Mouse (Mus musculus): ENCODE measurements around the gene Ssbp2. TPM values are rescaled to one million over a fixed set of nuclear protein-coding genes. Genes with fewer than 3 reads are reported as not detected.

Ssbp2 gene
- polyA plus RNA-seq, 1 experiment from 2014 or later: 123 TPM

DNA sequence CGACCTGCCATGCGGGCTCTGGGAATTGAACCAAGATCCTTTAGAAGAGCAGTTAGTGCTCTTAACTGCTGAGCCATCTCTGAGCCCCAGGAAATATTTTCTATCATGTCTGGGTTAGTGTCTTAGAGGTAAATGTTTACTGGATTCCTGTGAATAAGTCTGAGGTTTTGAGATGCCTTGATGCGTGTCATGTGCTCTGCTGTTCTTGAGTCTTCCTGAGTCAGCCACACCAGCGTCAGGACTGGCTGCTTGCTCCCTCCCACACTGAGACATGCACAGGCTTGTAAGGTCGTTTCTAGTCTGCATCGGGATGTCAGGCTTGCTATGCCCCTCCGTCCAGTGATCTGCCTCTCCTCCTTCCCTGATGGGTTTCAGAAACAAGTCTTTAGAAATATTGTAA lies 189.8 kb downstream of the Ssbp2 start:
- Histone ChIP-seq H3K4me1 (no peaks in the 10 kb centered on the region), H3K9me3 (replicated peaks) (no peaks in the 10 kb centered on the region), H3K9ac (no peak overlapping the region), H3K27me3 (no peaks in the 10 kb centered on the region), H3K27ac (no peak overlapping the region), H3K4me2 (no peak overlapping the region), H3K36me3 (no peaks in the 10 kb centered on the region), H3K4me3 (replicated peaks) (no peak overlapping the region)
- WGBS: 63% methylated on average over 7 of the region's 7 CpGs
- peak; percentile 70 for ATAC-seq (replicated peaks; ENCODE audit: low FRiP score)

GRCm38 (mm10) chr13:91661068-91661795 lies 201.1 kb downstream of the Ssbp2 start:
- Histone ChIP-seq H3K27me3 (no peaks in the 10 kb centered on the region), H3K4me3 (replicated peaks) (no peak overlapping the region), H3K9me3 (replicated peaks) (no peaks in the 10 kb centered on the region), H3K4me1 (0 out of 2 replicates have a peak, but pooled peaks cover 2% of the 10 kb centered on the region), H3K9ac (no peak overlapping the region), H3K4me2 (no peak overlapping the region), H3K27ac (0 out of 2 replicates have a peak overlapping the region, but pooled peaks have one; percentile 45), H3K36me3 (no peaks in the 10 kb centered on the region)
- 52% methylated on average over 5 of the region's 5 CpGs for whole genome bisulfite sequencing
- 0 out of 2 replicates have a peak, but pooled peaks have one; percentile 15 for ATAC-seq (replicated peaks; ENCODE audit: low FRiP score)

GRCm38 (mm10) chr13:91662751-91663150 lies 202.7 kb downstream of the Ssbp2 start:
- Histone ChIP-seq H3K4me1 (0 out of 2 replicates have a peak, but pooled peaks cover 2% of the 10 kb centered on the region), H3K4me2 (no peak overlapping the region), H3K9me3 (replicated peaks) (no peaks in the 10 kb centered on the region), H3K36me3 (no peaks in the 10 kb centered on the region), H3K9ac (no peak overlapping the region), H3K27ac (no peak overlapping the region), H3K27me3 (no peaks in the 10 kb centered on the region), H3K4me3 (replicated peaks) (no peak overlapping the region)
- 62% methylated on average over 2 of the region's 2 CpGs for WGBS
- ATAC-seq (replicated peaks; ENCODE audit: low FRiP score): no peak

DNA sequence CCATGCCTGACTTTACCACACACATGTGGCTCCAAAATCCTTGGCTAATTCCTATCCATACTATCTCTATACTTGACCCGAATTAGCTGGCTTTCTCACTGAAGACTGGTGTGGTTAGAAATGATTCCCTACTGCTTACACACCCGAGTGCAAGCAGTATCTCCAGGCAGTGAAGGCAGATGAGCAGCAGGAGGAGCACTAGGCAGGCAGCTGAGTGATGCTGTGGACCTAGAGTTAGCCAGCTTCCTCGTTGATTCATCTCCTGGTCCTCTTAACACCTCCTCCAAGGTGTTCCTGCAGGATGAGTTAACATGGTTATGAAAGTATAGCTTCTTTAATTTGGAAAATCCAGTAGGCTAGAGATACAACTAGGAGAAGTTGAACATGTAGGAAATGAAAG lies 213.2 kb downstream of the Ssbp2 start:
- no peak overlapping the region for H3K9ac ChIP-seq

GRCm38 (mm10) chr13:91680764-91681437 lies 220.8 kb downstream of the Ssbp2 start:
- H3K4me2 ChIP-seq: no peak overlapping the region
- no peaks in the 10 kb centered on the region for H3K27me3 ChIP-seq
- H3K27ac ChIP-seq: no peak overlapping the region
- 89% methylated on average over 8 of the region's 8 CpGs for WGBS
- no peak overlapping the region for H3K9ac ChIP-seq
- no peak overlapping the region for H3K4me3 ChIP-seq (replicated peaks)
- no peaks in the 10 kb centered on the region for H3K4me1 ChIP-seq
- ATAC-seq (replicated peaks; ENCODE audit: low FRiP score): no peak
- peaks cover 32% of the 10 kb centered on the region for H3K36me3 ChIP-seq
- H3K9me3 ChIP-seq (replicated peaks): no peaks in the 10 kb centered on the region

More for the DNA sequence above, 213.2 kb downstream of the Ssbp2 start:
- Histone ChIP-seq H3K4me1 (no peaks in the 10 kb centered on the region), H3K36me3 (peaks cover 19% of the 10 kb centered on the region), H3K27me3 (no peaks in the 10 kb centered on the region), H3K4me2 (no peak overlapping the region), H3K9me3 (replicated peaks) (no peaks in the 10 kb centered on the region), H3K27ac (no peak overlapping the region), H3K4me3 (replicated peaks) (no peak overlapping the region)
- WGBS: 77% methylated on average over 3 of the region's 3 CpGs
- ATAC-seq (replicated peaks; ENCODE audit: low FRiP score): no peak

DNA sequence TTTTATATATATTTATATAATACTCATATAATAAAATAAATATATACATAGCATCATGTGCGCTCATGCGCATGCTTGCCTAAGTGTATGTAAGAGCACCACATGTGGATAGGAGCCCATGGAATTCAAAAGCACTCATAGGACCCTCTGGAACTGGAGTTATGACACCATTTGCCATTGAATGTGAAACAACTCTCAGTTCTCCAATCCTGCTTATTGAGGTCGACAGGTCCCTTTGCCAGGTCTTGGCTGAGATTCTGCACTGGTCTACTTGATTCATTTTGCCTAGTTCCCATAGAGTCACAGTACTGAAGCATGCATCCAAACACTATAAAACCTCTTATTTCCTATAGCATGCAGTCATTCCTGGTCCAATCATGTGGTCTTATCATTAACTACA lies 221.4 kb downstream of the Ssbp2 start:
- peaks cover 35% of the 10 kb centered on the region for H3K36me3 ChIP-seq
- WGBS: 97% methylated on average over 3 of the region's 3 CpGs

GRCm38 (mm10) chr13:91690118-91690517 lies 230.0 kb downstream of the Ssbp2 start:
- no peaks in the 10 kb centered on the region for H3K27me3 ChIP-seq
- no peaks in the 10 kb centered on the region for H3K9me3 ChIP-seq (replicated peaks)
- peaks cover 24% of the 10 kb centered on the region for H3K36me3 ChIP-seq
- H3K27ac ChIP-seq: no peak overlapping the region
- ATAC-seq (replicated peaks; ENCODE audit: low FRiP score): no peak
- H3K4me2 ChIP-seq: no peak overlapping the region
- no peaks in the 10 kb centered on the region for H3K4me1 ChIP-seq
- 87% methylated on average over 5 of the region's 5 CpGs for WGBS
- H3K9ac ChIP-seq: no peak overlapping the region
- H3K4me3 ChIP-seq (replicated peaks): no peak overlapping the region

More for the DNA sequence above, 221.4 kb downstream of the Ssbp2 start:
- H3K9me3 ChIP-seq (replicated peaks): no peaks in the 10 kb centered on the region
- H3K27ac ChIP-seq: no peak overlapping the region
- no peaks in the 10 kb centered on the region for H3K27me3 ChIP-seq
- H3K4me1 ChIP-seq: no peaks in the 10 kb centered on the region
- ATAC-seq (replicated peaks; ENCODE audit: low FRiP score): no peak
- H3K9ac ChIP-seq: no peak overlapping the region
- no peak overlapping the region for H3K4me2 ChIP-seq
- H3K4me3 ChIP-seq (replicated peaks): no peak overlapping the region

GRCm38 (mm10) chr13:91693615-91694014 lies 233.5 kb downstream of the Ssbp2 start:
- Histone ChIP-seq H3K4me3 (replicated peaks) (no peak overlapping the region), H3K4me2 (no peak overlapping the region), H3K27me3 (no peaks in the 10 kb centered on the region), H3K36me3 (peaks cover 12% of the 10 kb centered on the region), H3K27ac (no peak overlapping the region), H3K9me3 (replicated peaks) (no peaks in the 10 kb centered on the region), H3K4me1 (no peaks in the 10 kb centered on the region), H3K9ac (no peak overlapping the region)
- ATAC-seq (replicated peaks; ENCODE audit: low FRiP score): no peak
- WGBS: 52% methylated on average over 7 of the region's 7 CpGs

- H3K9ac ChIP-seq: no peak overlapping the region
- H3K4me3 ChIP-seq (replicated peaks): no peak overlapping the region
- H3K4me1 ChIP-seq: no peaks in the 10 kb centered on the region
- no peaks in the 10 kb centered on the region for H3K9me3 ChIP-seq (replicated peaks)
- H3K4me2 ChIP-seq: no peak overlapping the region
- H3K27me3 ChIP-seq: no peaks in the 10 kb centered on the region
- no peak overlapping the region for H3K27ac ChIP-seq
- no peak for ATAC-seq (replicated peaks; ENCODE audit: low FRiP score)
- peaks cover 8% of the 10 kb centered on the region for H3K36me3 ChIP-seq
- 74% methylated on average over 2 of the region's 2 CpGs for WGBS
These were observed 235.3 kb downstream of the Ssbp2 start for GRCm38 (mm10) chr13:91695406-91695805.

- peak; percentile 68; the same call in 1 of the 2 replicates for ATAC-seq (replicated peaks; ENCODE audit: low FRiP score)
- H3K9ac ChIP-seq: no peak overlapping the region
- WGBS: 64% methylated on average over 2 of the region's 2 CpGs
- no peaks in the 10 kb centered on the region for H3K27me3 ChIP-seq
- no peak overlapping the region for H3K4me2 ChIP-seq
- no peaks in the 10 kb centered on the region for H3K4me1 ChIP-seq
- H3K36me3 ChIP-seq: peaks cover 9% of the 10 kb centered on the region; the same call in 1 of the 2 replicates
- H3K27ac ChIP-seq: peak overlapping the region; percentile 58
- no peaks in the 10 kb centered on the region for H3K9me3 ChIP-seq (replicated peaks)
- H3K4me3 ChIP-seq (replicated peaks): no peak overlapping the region
These were observed 236.1 kb downstream of the Ssbp2 start for GRCm38 (mm10) chr13:91696109-91696645.

GRCm38 (mm10) chr13:91697011-91697410 lies 236.9 kb downstream of the Ssbp2 start:
- WGBS: 47% methylated on average over 3 of the region's 3 CpGs
- H3K36me3 ChIP-seq: peaks cover 11% of the 10 kb centered on the region; the same call in 1 of the 2 replicates
- H3K4me3 ChIP-seq (replicated peaks): no peak overlapping the region
- H3K9ac ChIP-seq: no peak overlapping the region
- no peaks in the 10 kb centered on the region for H3K9me3 ChIP-seq (replicated peaks)
- H3K27me3 ChIP-seq: no peaks in the 10 kb centered on the region
- no peaks in the 10 kb centered on the region for H3K4me1 ChIP-seq
- peak overlapping the region; percentile 58 for H3K27ac ChIP-seq
- ATAC-seq (replicated peaks; ENCODE audit: low FRiP score): no peak
- no peak overlapping the region for H3K4me2 ChIP-seq

DNA sequence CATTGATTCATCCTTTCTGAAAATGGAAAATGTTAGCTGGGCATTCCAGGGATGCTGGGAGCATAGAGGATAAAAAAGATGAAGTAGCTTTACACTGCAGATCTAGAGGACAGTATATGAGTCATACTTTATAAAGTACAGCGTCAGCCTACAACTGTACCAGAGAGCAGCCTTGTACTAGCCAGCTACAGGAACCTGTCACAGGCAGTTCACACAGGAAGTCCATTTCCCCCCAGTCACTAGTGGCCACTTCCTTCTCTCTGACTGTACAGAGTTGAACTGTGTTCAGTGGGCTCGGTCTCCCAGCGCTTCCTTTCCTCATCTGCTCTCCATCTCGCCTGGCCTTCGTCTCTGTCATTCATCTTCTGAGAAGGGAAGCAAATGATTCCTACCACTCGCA lies 242.3 kb downstream of the Ssbp2 start:
- H3K4me2 ChIP-seq: no peak overlapping the region
- H3K9me3 ChIP-seq (replicated peaks): no peaks in the 10 kb centered on the region
- peak; percentile 69 for ATAC-seq (replicated peaks; ENCODE audit: low FRiP score)
- no peaks in the 10 kb centered on the region for H3K27me3 ChIP-seq
- no peak overlapping the region for H3K9ac ChIP-seq
- H3K4me1 ChIP-seq: no peaks in the 10 kb centered on the region
- no peak overlapping the region for H3K27ac ChIP-seq
- peaks cover 11% of the 10 kb centered on the region; the same call in 1 of the 2 replicates for H3K36me3 ChIP-seq
- H3K4me3 ChIP-seq (replicated peaks): no peak overlapping the region
- 74% methylated on average over 6 of the region's 6 CpGs for WGBS
